Mouse (Mus musculus) embryonic facial prominence, embryonic 15.5 days (tissue): ENCODE measurements around the gene Tspan11. TPM values are rescaled to one million over a fixed set of nuclear protein-coding genes. Genes with fewer than 3 reads are reported as not detected.

Experiments used
- ATAC-seq: fragments of 200-750 bp; cut with Nextera tagmentation; 2 replicates; pipeline ENCODE4 v1.8.0; 2017; ENCODE audit warnings: low read depth, moderate TSS enrichment; ENCODE audit not compliant: insufficient number of reproducible peaks, low FRiP score, low TSS enrichment
- H3K27ac ChIP-seq: fragments of 300-500 bp; sonication (generic); replicated peaks from 2 replicates; pipeline ENCODE4 v1.5.1; 2015; ENCODE audit warnings: mild to moderate bottlenecking, inconsistent platforms
- H3K27me3 ChIP-seq: fragments of 300-500 bp; sonication (generic); 2 replicates; pipeline ENCODE4 v1.6.1; 2015; ENCODE audit warnings: inconsistent platforms
- H3K36me3 ChIP-seq: fragments of 300-500 bp; sonication (generic); 2 replicates; pipeline ENCODE4 v1.6.1; 2015; ENCODE audit warnings: mild to moderate bottlenecking, inconsistent platforms
- H3K4me1 ChIP-seq: fragments of 300-500 bp; sonication (generic); 2 replicates; pipeline ENCODE4 v1.6.1; 2015; ENCODE audit warnings: inconsistent platforms
- H3K4me2 ChIP-seq: fragments of 300-500 bp; sonication (generic); replicated peaks from 2 replicates; pipeline ENCODE4 v1.6.1; 2015; ENCODE audit warnings: mild to moderate bottlenecking, inconsistent platforms
- H3K4me3 ChIP-seq: fragments of 300-500 bp; sonication (generic); replicated peaks from 2 replicates; pipeline ENCODE4 v1.5.1; 2015; ENCODE audit warnings: mild to moderate bottlenecking, inconsistent platforms
- H3K9ac ChIP-seq: fragments of 300-500 bp; sonication (generic); 2 replicates; pipeline ENCODE4 v1.6.1; 2015; ENCODE audit warnings: inconsistent platforms
- H3K9me3 ChIP-seq: fragments of 300-500 bp; sonication (generic); replicated peaks from 2 replicates; pipeline ENCODE4 v1.6.1; 2016; ENCODE audit warnings: inconsistent platforms
- WGBS: fragments of 180-500 bp; shearing (Covaris S2); methylation state at CpG from one replicate; pipeline ENCODE4 v1.1.7; 2015; 5-methylcytosine and 5-hydroxymethylcytosine counted together
- polyA plus RNA-seq: library from polyadenylated mRNA; unstranded; fragments of >200 nt; fragmentation: Nextera tagmentation; extraction: Ambion mirVana; gene quantifications from 2 replicates; pipeline ENCODE4 v1.2.1, GENCODE M21; 2015

Tspan11 gene
- polyA plus RNA-seq, 1 experiment from 2014 or later, result 29.6 TPM

DNA sequence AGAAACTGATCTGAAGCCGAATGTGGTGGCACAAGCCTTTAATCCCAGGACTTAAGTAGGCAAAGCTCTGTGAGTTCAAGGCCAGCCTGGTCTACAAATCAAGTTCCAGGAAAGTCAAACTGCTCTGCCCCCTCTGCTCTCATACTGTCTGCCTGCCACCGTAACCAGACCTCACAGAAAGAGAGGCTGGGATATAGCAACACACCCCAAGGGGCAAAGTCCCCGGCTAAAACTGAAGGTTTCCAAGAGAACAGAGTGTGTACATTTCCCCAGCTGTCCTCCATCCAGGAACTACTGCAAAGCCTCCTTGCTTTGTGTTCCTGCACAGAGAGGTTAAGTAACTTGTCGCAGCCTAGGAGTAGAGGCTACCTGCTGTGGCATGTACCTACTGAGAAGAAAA, 24.3 kb downstream of the Tspan11 start:
- WGBS, result 59% methylated on average over 4 of the region's 4 CpGs
- Histone ChIP-seq H3K9me3 (no peaks in the 10 kb centered on the region), H3K36me3 (peaks cover 33% of the 10 kb centered on the region), H3K4me2 (no peak overlapping the region), H3K27ac (no peak overlapping the region), H3K4me1 (no peaks in the 10 kb centered on the region), H3K9ac (no peak overlapping the region), H3K27me3 (no peaks in the 10 kb centered on the region), H3K4me3 (no peak overlapping the region)
- ATAC-seq, result no peak

DNA sequence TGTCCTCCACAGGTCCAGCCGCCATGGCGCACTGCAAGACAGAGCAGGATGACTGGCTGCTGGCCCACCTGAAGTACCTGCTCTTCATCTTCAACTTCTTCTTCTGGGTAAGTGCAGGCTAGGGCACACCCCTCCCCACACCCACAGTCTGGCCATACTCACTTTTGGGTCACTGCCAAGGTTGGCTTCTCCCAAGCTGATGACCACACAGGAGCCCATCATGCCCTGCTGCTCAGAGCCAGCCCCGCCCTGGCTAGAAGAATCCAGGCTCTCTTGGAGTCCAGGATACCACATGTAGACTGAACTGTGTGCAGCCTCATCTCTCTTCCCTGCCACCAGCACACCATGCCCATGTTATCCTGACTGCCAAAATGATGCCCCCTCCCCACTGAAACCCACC, 25.5 kb downstream of the Tspan11 start:
- Histone ChIP-seq H3K4me3 (no peak overlapping the region), H3K9me3 (no peaks in the 10 kb centered on the region), H3K4me1 (no peaks in the 10 kb centered on the region), H3K4me2 (no peak overlapping the region), H3K36me3 (peaks cover 28% of the 10 kb centered on the region), H3K27me3 (no peaks in the 10 kb centered on the region), H3K9ac (no peak overlapping the region), H3K27ac (no peak overlapping the region)
- 93% methylated on average over 3 of the region's 3 CpGs for WGBS
- ATAC-seq, result no peak

GRCm38 (mm10) chr6:127916993-127917392, 29.6 kb downstream of the Tspan11 start:
- no peak overlapping the region for H3K4me3 ChIP-seq
- WGBS, result 77% methylated on average over 3 of the region's 3 CpGs
- no peak for ATAC-seq
- no peak overlapping the region for H3K9ac ChIP-seq
- peaks cover 6% of the 10 kb centered on the region; the same call in 1 of the 2 replicates for H3K4me1 ChIP-seq
- no peaks in the 10 kb centered on the region for H3K27me3 ChIP-seq
- no peak overlapping the region for H3K4me2 ChIP-seq
- H3K36me3 ChIP-seq, result peaks cover 27% of the 10 kb centered on the region
- no peaks in the 10 kb centered on the region for H3K9me3 ChIP-seq
- H3K27ac ChIP-seq, result no peak overlapping the region

DNA sequence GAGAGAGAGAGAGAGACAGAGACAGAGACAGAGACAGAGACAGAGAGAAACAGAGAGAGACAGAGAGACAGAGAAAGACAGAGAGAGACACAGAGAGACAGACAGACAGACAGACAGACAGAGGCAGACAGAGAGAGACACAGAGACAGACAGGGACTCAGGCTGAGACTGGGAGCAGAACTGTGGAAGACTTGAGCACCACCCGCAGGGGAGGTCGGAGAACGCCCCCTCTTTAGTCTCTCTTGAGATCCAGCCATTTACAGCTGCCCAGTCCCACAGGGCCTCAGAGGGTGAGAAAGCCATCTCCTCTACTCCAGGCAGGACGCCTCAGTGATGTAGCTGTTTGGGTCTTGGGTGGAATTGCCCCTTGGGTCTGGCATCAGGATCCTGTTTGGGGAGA, 30.3 kb downstream of the Tspan11 start:
- no peaks in the 10 kb centered on the region for H3K9me3 ChIP-seq
- 84% methylated on average over 4 of the region's 4 CpGs for WGBS
- H3K4me2 ChIP-seq, result no peak overlapping the region
- ATAC-seq, result no peak
- H3K27me3 ChIP-seq, result no peaks in the 10 kb centered on the region
- H3K36me3 ChIP-seq, result peaks cover 27% of the 10 kb centered on the region
- no peak overlapping the region for H3K9ac ChIP-seq
- peaks cover 6% of the 10 kb centered on the region; the same call in 1 of the 2 replicates for H3K4me1 ChIP-seq
- no peak overlapping the region for H3K27ac ChIP-seq
- H3K4me3 ChIP-seq, result no peak overlapping the region

DNA sequence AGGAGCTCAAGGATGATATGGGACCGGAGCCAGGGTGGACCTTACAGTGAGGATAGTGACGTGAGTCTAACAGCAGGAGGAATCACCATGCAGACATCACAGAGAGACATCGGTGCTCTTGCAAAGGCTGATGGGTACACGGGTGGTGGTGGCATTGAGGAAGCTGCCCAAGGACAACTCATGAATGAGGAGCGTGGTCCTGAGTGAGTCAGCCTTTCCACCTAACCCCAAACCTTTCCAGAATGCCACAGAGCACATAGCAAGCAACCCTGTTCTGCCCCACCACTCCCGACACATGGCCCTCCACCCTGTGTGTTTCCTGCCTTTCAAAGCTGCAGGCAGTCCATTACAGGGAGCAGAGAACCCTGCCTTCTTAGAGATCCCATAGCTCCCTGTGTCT, 32.1 kb downstream of the Tspan11 start:
- WGBS, result 84% methylated on average over 6 of the region's 6 CpGs
- Histone ChIP-seq H3K27ac (no peak overlapping the region), H3K4me1 (peaks cover 6% of the 10 kb centered on the region; the same call in 1 of the 2 replicates), H3K36me3 (peaks cover 17% of the 10 kb centered on the region), H3K9me3 (no peaks in the 10 kb centered on the region), H3K27me3 (no peaks in the 10 kb centered on the region; the same call in 1 of the 2 replicates), H3K4me3 (no peak overlapping the region), H3K9ac (no peak overlapping the region), H3K4me2 (no peak overlapping the region)
- no peak for ATAC-seq

DNA sequence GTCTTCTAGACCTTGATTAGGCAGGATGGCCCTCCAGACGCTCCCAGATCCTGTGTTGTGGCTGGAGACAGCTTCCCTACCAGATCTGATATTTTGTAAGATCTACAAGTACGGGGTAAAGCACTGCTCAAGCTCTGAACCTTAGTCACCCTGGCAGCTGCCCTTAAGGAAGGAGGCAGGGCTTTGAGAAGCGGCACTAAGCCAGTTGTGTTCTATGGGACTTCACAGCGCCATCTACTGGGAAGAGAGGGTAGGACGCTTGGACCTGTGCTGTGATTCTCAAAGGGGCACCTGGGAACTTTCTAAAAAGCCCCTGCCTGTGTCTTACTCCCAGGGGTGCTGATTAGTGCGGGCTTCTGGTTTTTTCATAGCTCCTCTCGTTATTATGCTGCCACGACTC, 33.3 kb downstream of the Tspan11 start:
- Histone ChIP-seq H3K27me3 (no peaks in the 10 kb centered on the region; the same call in 1 of the 2 replicates), H3K27ac (no peak overlapping the region), H3K36me3 (peaks cover 12% of the 10 kb centered on the region), H3K4me3 (no peak overlapping the region), H3K9me3 (no peaks in the 10 kb centered on the region), H3K9ac (no peak overlapping the region), H3K4me1 (peaks cover 6% of the 10 kb centered on the region; the same call in 1 of the 2 replicates), H3K4me2 (no peak overlapping the region)
- WGBS, result 8% methylated on average over 8 of the region's 8 CpGs
- 0 out of 2 replicates have a peak, but pooled peaks have one; percentile 50 for ATAC-seq

DNA sequence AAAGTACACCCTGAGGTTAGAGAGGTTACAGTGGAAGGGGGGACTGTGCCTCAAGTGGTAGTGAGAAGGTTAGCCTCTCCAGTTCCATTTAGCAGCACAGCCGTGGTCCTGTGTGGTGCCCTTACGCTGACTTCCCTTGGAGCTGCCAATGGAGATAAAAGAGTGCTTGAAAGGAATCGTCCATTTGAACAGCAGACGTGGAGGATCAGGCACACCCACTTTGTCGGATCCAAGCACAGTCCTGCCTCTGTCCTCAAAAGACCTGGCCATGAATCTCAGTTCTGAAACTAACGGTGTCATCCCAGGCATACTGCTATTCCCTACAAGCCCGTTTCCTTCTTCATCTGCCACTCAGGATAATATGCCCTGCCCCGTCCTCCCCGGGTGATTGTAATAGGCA, 34.6 kb downstream of the Tspan11 start:
- no peaks in the 10 kb centered on the region; the same call in 1 of the 2 replicates for H3K27me3 ChIP-seq
- H3K9me3 ChIP-seq, result no peaks in the 10 kb centered on the region
- peaks cover 6% of the 10 kb centered on the region; the same call in 1 of the 2 replicates for H3K4me1 ChIP-seq
- H3K27ac ChIP-seq, result no peak overlapping the region
- no peak overlapping the region for H3K4me2 ChIP-seq
- no peak overlapping the region for H3K9ac ChIP-seq
- no peak for ATAC-seq
- no peak overlapping the region for H3K4me3 ChIP-seq
- 70% methylated on average over 9 of the region's 9 CpGs for WGBS
- no peaks in the 10 kb centered on the region for H3K36me3 ChIP-seq

GRCm38 (mm10) chr6:127923296-127923695, 35.9 kb downstream of the Tspan11 start:
- Histone ChIP-seq H3K27ac (no peak overlapping the region), H3K36me3 (no peaks in the 10 kb centered on the region), H3K4me3 (no peak overlapping the region), H3K9me3 (no peaks in the 10 kb centered on the region), H3K27me3 (no peaks in the 10 kb centered on the region; the same call in 1 of the 2 replicates), H3K4me2 (no peak overlapping the region), H3K9ac (no peak overlapping the region), H3K4me1 (peaks cover 6% of the 10 kb centered on the region; the same call in 1 of the 2 replicates)
- ATAC-seq, result no peak
- 85% methylated on average over 9 of the region's 9 CpGs for WGBS

DNA sequence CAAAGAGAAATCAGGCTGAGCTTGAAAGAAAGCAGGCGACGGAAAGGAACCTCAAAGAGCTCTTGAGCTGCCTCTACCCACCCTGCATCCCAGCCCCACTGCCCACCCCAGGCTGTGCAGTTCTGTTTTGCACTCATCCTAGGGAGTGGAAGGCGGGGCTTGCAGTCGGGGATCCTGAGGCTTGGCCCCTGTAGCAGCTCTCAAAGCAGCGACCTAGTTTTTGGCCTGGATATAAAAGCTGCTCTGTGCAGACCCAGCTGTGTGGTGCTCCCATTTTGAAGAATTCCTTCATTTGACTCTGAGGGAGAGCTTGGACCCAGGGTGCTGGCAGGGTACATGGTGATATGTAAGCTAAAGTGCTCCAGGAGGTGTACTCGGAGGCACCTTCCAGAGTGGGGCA, 37.4 kb downstream of the Tspan11 start:
- Histone ChIP-seq H3K4me3 (no peak overlapping the region), H3K27me3 (no peaks in the 10 kb centered on the region; the same call in 1 of the 2 replicates), H3K9ac (no peak overlapping the region), H3K4me2 (no peak overlapping the region), H3K36me3 (no peaks in the 10 kb centered on the region), H3K4me1 (peaks cover 6% of the 10 kb centered on the region; the same call in 1 of the 2 replicates), H3K9me3 (no peaks in the 10 kb centered on the region), H3K27ac (no peak overlapping the region)
- ATAC-seq, result no peak
- 69% methylated on average over 6 of the region's 6 CpGs for WGBS

- no peak overlapping the region for H3K9ac ChIP-seq
- no peak overlapping the region for H3K27ac ChIP-seq
- H3K9me3 ChIP-seq, result no peaks in the 10 kb centered on the region
- ATAC-seq, result no peak
- no peak overlapping the region for H3K4me2 ChIP-seq
- H3K27me3 ChIP-seq, result no peaks in the 10 kb centered on the region; the same call in 1 of the 2 replicates
- no peaks in the 10 kb centered on the region for H3K4me1 ChIP-seq
- H3K36me3 ChIP-seq, result no peaks in the 10 kb centered on the region
- WGBS, result 67% methylated on average over 9 of the region's 9 CpGs
- H3K4me3 ChIP-seq, result no peak overlapping the region
Measured at GRCm38 (mm10) chr6:127925915-127926314, 38.5 kb downstream of the Tspan11 start.

DNA sequence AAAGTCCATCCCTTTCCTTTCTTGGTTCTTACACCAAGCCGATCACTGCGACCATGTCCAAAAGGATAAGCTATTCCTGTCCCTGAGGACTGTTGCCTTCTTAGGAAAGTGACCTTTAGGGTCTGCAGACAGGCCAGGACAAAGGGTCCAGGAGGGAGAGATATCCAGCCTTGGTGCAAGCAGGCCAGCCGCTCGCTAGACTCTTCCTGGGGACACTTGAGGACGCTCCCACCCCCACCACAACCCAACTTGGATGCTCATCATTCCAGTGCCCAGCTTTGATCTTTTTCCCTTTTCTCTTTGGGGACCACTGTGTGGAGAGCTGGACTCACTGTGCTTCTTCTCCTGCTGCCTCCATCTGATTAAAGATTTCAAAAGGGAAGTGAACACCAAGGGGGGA, 41.3 kb downstream of the Tspan11 start:
- H3K36me3 ChIP-seq, result no peaks in the 10 kb centered on the region
- no peak for ATAC-seq
- 86% methylated on average over 5 of the region's 5 CpGs for WGBS
- H3K9ac ChIP-seq, result no peak overlapping the region
- H3K4me3 ChIP-seq, result no peak overlapping the region
- H3K27me3 ChIP-seq, result no peaks in the 10 kb centered on the region; the same call in 1 of the 2 replicates
- no peak overlapping the region for H3K4me2 ChIP-seq
- no peak overlapping the region for H3K27ac ChIP-seq
- no peaks in the 10 kb centered on the region for H3K9me3 ChIP-seq
- peaks cover 19% of the 10 kb centered on the region for H3K4me1 ChIP-seq

GRCm38 (mm10) chr6:127932697-127933096, 45.3 kb downstream of the Tspan11 start:
- WGBS, result 19% methylated on average over 5 of the region's 5 CpGs
- ATAC-seq, result no peak
- Histone ChIP-seq H3K27me3 (no peaks in the 10 kb centered on the region), H3K4me3 (no peak overlapping the region), H3K9me3 (no peaks in the 10 kb centered on the region), H3K36me3 (peaks cover 11% of the 10 kb centered on the region), H3K9ac (no peak overlapping the region), H3K4me1 (peaks cover 23% of the 10 kb centered on the region), H3K27ac (no peak overlapping the region), H3K4me2 (no peak overlapping the region)
